Mouse (Mus musculus): Measurements from ENCODE around the gene Olfr1347. TPM values are rescaled to one million over a fixed set of nuclear protein-coding genes. Genes with fewer than 3 reads are reported as not detected.

Gene Olfr1347
- total RNA-seq (2023): not detected

GRCm38 (mm10) chr7:6499655-6500054, at the start of gene Olfr1347:
TSS of gene Olfr1347 (minus strand) at chr7:6499755.

DNA sequence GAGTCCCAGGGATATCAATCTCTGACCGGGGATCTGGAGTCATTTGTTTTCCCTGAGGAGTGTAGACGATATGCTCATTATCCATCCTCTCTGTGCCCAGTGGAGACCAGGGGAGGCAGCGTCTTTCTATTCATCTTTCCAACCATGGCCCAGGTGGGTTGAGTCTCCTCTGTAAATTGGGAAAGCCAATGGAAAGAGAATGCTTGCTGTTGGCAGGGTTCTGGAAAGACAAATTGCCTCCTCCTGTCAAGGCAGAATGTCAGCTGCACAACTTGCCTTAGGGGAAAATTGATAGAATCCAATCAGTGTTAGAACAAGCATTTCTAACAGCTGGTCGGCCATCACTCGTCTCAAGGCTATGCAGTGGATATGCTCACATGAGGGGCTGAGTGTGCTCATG, 23.3 kb upstream of the Olfr1347 start, which contains the start of gene Olfr1349:
Gene Olfr1349 (minus strand): TSS at position 101 of the 400 bp plus-strand sequence.

GRCm38 (mm10) chr7:6508648-6509047, 9.1 kb upstream of the Olfr1347 start, which contains the start of gene Olfr1348:
TSS of gene Olfr1348 (minus strand) at chr7:6508748.

DNA sequence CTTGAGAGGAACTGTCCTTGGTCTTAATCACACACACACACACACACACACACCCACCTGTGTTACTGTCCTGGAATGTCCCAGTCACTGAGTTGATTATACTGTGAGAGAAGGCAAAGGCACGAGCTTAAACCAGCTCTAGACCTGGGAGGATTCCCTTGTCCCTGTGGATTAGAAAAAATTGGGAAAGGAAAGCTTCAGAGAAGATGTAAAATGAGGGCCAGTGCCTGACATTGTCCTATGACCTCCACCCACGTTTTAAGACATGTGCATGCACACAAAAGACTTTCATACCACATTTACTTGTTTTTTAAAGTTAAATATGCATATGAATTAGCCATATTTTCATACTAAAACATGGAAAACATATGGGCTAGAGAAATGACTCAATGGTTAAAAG, 12.7 kb downstream of the Olfr1347 start, which contains the start of gene Olfr5:
Gene Olfr5 (minus strand): TSS at position 101 of the 400 bp plus-strand sequence.

DNA sequence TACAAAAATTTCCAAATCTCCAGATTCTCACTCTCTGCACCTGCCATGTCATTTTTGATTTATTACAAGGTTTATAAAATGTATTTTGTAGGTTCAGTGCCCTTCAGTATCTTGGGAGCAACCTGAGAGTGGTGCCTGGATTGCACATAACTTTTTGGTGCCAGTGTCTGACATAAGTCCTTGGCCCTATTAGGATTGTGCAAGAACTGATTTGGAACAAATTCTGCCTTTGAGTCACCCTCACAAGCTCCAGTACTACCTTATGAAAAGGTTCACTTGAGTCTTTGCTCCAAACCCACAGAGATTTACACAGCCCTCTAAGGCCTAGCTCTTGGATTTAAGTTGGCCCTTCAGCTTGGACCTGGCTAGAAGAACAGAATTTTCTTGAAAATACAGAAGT, 32.6 kb downstream of the Olfr1347 start, which contains the start of gene Olfr1346:
Gene Olfr1346 (plus strand): TSS at position 151 of the 400 bp plus-strand sequence.

GRCm38 (mm10) chr7:6455868-6456267, 43.7 kb downstream of the Olfr1347 start, which contains the start of gene Olfr1336:
TSS of gene Olfr1336 (plus strand) at chr7:6456168.

DNA sequence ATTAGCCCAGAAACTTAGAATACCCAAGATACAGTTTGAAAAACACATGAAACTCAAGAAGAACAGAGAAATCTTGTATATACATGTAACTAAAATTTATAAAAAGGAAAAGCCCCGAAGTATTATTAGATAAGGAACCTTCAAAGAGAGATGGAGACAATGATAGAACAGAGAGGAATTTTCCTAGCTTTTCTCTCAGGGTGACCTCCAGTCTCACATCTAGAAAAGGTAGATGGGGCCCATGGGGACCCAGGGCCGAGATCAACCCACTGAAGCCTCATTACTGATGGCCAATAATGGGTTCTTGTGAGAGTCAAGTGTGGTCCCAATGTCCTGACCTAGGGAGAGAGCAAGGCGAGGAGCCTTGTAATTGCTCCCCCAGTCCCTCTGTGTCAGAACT, 61.2 kb downstream of the Olfr1347 start, which contains the start of gene Olfr1344:
Gene Olfr1344 (plus strand): TSS at position 301 of the 400 bp plus-strand sequence.

Other genes starting within 250 kb of the Olfr1347 start
- gene Epp13, start 247.0 kb downstream of the Olfr1347 start, total RNA-seq (2023): not detected
- gene Zfp667, start 213.2 kb downstream of the Olfr1347 start, total RNA-seq (2023): 4.8 TPM
- gene Zfp583, start 168.5 kb downstream of the Olfr1347 start, total RNA-seq (2023): 0.70 TPM
- gene Gm3854, start 156.0 kb downstream of the Olfr1347 start, total RNA-seq (2023): 0.55 TPM
- gene Zfp78, start 136.5 kb downstream of the Olfr1347 start, total RNA-seq (2023): 2.1 TPM
- gene Zfp28, start 116.5 kb downstream of the Olfr1347 start, total RNA-seq (2023): 5.7 TPM
- gene Smim17, start 101.0 kb downstream of the Olfr1347 start, total RNA-seq (2023): not detected
- gene Gm20715, start 89.5 kb downstream of the Olfr1347 start, total RNA-seq (2023): not detected
- gene Olfr1344, start 61.1 kb downstream of the Olfr1347 start, total RNA-seq (2023): not detected
- not detected for gene Olfr1336, start 43.6 kb downstream of the Olfr1347 start, total RNA-seq (2023)
- gene Olfr1346, start 32.7 kb downstream of the Olfr1347 start, total RNA-seq (2023): not detected
- not detected for gene Olfr5, start 12.8 kb downstream of the Olfr1347 start, total RNA-seq (2023)
- gene Olfr1348, start 9.0 kb upstream of the Olfr1347 start, total RNA-seq (2023): not detected
- gene Olfr1349, start 23.2 kb upstream of the Olfr1347 start, total RNA-seq (2023): not detected
- not detected for gene Olfr1350, start 65.1 kb upstream of the Olfr1347 start, total RNA-seq (2023)
- gene Zim1, start 196.7 kb upstream of the Olfr1347 start, total RNA-seq (2023): not detected
- not detected for gene Peg3, start 230.7 kb upstream of the Olfr1347 start, total RNA-seq (2023)
- not detected for gene Usp29, start 230.8 kb upstream of the Olfr1347 start, total RNA-seq (2023)